Mouse (Mus musculus) small intestine, adult 2 months (tissue): Measurements from ENCODE around the gene Gm47995.

ENCODE experiments used
- CTCF ChIP-seq: fragments of 200-500 bp; IDR thresholded peaks from 2 replicates; pipeline ENCODE4 v1.5.1; 2012; ENCODE audit warnings: low read depth, mild to moderate bottlenecking, control low read depth, inconsistent platforms, low read length, moderate library complexity, mixed read lengths; ENCODE audit not compliant: insufficient replicate concordance, insufficient read length; ENCODE audit errors: extremely low read depth
- POLR2A ChIP-seq: fragments of 200-500 bp; IDR thresholded peaks from 2 replicates; pipeline ENCODE4 v1.6.1; 2012; ENCODE audit warnings: low read depth, mild to moderate bottlenecking, control low read depth, inconsistent platforms, low read length, moderate library complexity

DNA sequence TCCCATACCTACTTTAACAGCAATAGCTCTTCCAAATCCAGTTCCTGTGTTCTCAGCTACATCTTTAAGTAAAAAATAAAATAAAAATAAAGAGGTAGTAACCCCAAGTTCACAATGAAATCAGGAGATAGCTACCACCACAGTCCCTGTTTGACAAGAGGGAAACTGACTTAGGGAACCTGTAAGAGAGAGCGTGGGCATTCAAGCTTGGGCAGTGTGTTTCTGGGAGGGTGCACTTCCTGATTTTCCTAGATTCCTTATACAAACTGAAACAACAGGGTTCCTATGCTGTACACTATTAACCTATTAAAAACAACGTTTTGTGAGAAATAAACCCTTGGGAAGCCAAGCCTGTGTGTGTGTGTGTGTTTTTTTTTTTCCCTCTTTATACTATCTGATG, 16.6 kb downstream of the Gm47995 start:
- TF ChIP-seq CTCF (no peak), POLR2A (no peak)
